Mouse (Mus musculus): Measurements from ENCODE around the gene Doc2b.
A peak's percentile ranks its signal among the peaks of the same experiment; 100 is the strongest.
"Not testable (repeated sequence)": the region's sequence is repeated elsewhere in the genome, so short reads cannot be mapped to it uniquely, and the experiment has no call there.

Doc2b gene

DNA sequence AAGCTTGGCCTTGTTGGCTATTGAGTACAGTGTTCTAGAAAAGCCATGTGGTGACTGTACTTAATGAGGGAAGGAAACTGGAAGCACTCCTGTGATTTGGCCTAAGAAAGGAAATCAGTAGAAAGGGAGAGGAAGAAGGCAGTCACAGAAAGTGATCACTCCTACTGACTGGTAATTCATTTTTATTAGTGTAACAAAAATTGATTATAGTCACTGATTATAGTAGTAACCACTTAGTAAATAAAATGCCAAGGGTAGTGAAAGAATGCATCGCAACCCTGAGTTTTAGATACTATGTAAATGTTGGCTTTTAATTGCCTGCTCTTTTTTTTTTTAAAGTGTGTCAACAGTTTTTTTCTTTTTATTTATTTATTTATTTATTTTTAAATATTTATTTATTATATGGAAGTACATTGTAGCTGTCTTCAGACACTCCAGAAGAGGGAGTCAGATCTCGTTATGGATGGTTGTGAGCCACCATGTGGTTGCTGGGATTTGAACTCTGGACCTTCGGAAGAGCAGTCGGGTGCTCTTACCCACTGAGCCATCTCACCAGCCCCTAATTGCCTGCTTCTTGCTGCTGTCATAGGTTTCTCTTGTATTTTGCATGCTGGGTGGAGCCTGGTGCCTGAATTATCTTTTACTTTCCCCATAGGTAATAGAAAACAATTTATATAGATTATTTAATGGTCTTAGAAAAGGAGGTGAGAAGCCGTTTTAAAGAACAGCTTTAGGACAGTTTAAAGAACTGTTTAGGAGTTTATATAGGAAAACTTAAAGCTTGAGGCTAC, 60.2 kb downstream of the Doc2b start:
- DNase-seq (ENCODE audit: low spot score) = no peak

DNA sequence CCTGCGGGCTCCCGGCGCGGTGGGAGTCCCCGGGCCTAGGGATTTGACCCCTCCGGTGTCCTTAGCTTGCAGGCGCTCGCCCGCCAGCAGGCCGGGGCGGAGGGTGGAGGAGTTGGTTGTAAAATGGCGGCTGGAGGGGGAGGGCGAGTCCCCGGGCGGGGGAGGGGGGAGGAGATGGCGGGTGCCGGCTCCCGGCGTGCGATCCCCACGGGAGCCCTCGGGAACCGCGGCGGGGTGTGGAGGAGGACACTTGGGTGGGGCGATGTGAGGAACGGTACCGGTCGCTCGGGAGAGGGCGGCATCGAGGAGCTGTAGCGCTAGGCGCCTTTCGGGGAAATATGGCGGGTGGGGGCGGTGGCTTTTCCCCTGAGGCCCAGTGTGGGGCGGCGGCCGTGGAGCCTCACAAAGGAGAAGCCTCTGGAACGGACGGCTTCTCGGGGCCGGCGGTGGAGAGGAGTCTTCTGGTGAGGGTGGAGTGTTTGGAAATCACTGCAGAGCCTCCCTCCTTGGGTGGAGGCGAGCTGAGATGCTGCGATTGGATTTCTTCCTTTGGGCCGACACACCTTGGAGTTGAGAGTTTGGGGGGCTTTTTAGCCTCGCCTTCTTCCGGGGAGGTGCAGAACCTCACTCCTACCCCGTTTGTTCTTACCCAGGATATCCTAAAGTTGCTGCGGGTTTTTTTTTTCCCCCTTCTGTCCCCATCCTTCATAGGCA, 62.5 kb downstream of the Doc2b start:
- peak; percentile 70 for DNase-seq (ENCODE audit: low spot score)

DNA sequence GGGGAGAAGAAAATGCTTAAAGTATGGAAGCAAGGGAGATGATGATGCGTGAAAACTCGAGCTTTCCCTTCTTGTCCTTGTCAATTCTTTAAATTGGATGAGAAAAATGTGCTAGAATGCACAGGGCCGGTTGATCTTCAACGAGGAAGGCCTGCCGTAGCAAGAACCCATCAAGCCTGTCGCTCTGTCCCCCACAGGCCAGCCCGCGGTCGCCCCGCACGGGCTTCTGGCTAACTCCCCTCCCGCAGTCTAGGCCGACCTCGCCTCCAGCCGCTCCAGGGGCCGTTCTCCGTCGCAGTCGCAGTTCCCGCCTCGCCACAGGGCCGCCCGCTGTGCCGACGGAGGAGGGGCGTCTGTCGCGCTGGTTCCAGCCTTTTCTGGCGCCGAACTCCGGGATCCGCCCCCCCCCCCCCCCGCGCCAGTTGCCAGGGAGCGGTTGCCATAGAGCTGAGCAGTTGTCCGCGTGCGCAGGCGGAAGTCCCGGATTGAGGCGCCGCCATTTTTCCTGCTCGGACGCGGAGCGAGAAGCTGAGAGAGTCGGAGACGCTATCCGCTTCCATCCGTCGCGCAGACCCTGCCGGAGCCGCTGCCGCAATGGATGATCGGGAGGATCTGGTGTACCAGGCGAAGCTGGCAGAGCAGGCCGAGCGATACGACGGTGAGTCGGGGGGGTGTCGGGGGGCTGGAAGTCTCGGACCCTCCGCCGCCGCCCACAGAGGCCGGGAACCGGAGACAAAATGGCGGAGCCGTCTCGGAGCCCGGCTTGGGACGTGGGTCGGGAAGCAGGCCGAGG, 63.2 kb downstream of the Doc2b start, which contains the start of gene Ywhae:
TSS of gene Ywhae (plus strand) at position 436 of the 793 bp plus-strand sequence.
- DNase-seq (ENCODE audit: low spot score) = peak; percentile 93

DNA sequence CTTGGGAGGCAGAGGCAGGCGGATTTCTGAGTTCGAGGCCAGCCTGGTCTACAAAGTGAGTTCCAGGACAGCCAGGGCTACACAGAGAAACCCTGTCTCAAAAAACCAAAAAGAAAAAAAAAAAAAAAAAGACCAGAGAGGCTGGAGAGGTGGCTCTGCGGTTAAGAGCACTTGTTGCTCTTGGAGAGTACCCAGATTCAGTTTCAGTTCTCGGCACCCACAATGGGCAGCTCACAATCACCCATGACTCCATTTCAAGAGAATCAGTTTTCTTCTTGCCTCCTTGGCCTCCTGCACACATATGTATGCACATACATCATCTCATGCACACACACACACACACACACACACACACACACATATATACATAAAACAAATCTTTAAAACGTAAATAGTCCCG, 68.2 kb downstream of the Doc2b start:
- not testable (repeated sequence) for DNase-seq (ENCODE audit: low spot score)

DNA sequence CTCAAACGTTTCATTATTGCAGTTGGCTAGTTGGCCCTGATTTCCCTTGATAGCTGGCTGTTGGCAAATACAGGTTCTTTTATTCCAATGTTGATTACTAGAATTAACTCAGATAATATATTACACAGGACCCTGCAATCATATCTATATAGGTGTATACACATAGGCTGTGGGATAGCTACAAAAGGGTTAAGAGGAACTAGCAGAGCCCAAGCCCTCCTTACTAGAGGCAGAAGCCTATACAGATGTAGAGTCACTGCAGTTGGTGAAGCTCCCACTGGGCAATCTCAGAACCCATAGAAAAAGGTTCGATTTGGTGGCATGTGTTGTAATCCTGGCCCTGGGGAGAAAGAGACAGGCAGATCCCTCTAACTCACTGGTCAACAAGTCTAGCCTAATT, 68.7 kb downstream of the Doc2b start:
- no peak for DNase-seq (ENCODE audit: low spot score)

DNA sequence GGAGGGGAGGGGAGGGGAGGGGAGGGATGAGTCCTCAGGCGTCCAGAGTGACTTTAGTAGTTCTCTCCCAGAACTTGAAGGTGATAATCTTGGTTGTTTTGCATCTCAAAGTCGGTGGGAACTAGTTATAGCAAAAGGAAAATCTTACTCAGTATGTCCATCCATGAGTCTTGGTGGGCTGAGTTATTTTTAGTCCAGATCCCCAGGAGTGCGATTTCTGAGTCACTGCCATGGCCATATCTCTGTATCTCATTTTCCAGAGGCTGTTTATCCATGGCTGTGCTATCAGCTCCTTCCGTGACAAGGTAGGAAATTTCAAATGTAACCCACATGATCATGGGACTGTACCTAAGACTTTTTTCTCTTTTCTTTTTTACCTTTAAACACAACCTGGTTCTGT, 73.5 kb downstream of the Doc2b start:
- DNase-seq (ENCODE audit: low spot score) = no peak

Data from urinary bladder, postnatal 14 days (tissue).